Mouse (Mus musculus) testis, postnatal 10 days (tissue): ENCODE data around the gene Vmn1r14.
"Not testable (repeated sequence)": the region's sequence is repeated elsewhere in the genome, so short reads cannot be mapped to it uniquely, and the experiment has no call there.

ENCODE experiments used
- DNase-seq: peaks from one replicate; pipeline ENCODE4 v3.0.0; 2021; ENCODE audit warnings: low spot score

Vmn1r14 gene

GRCm38 (mm10) chr6:57231386-57231785, at the start of gene Vmn1r14:
Gene Vmn1r14 (plus strand): TSS chr6:57231686.
- no peak for DNase-seq

- not testable (repeated sequence) for DNase-seq
Observed at GRCm38 (mm10) chr6:57190016-57190415, 41.5 kb upstream of the Vmn1r14 start.

- DNase-seq = not testable (repeated sequence)
Observed at GRCm38 (mm10) chr6:57202990-57203389, 28.5 kb upstream of the Vmn1r14 start, which contains the start of gene Vmn1r13. Gene Vmn1r13 (plus strand): TSS chr6:57203290.

- no peak for DNase-seq
Observed at GRCm38 (mm10) chr6:57257652-57258051, 26.2 kb downstream of the Vmn1r14 start, which contains the start of gene Vmn1r15. Gene Vmn1r15 (plus strand): TSS chr6:57257952.

GRCm38 (mm10) chr6:57260990-57261389, 29.5 kb downstream of the Vmn1r14 start:
- no peak for DNase-seq

GRCm38 (mm10) chr6:57271881-57272280, 40.4 kb downstream of the Vmn1r14 start:
- no peak for DNase-seq

- DNase-seq = no peak
Observed at GRCm38 (mm10) chr6:57272517-57272916, 41.0 kb downstream of the Vmn1r14 start.

GRCm38 (mm10) chr6:57278952-57279351, 47.5 kb downstream of the Vmn1r14 start:
- no peak for DNase-seq
